Mouse (Mus musculus): ENCODE measurements around the gene Synpo2.

DNA sequence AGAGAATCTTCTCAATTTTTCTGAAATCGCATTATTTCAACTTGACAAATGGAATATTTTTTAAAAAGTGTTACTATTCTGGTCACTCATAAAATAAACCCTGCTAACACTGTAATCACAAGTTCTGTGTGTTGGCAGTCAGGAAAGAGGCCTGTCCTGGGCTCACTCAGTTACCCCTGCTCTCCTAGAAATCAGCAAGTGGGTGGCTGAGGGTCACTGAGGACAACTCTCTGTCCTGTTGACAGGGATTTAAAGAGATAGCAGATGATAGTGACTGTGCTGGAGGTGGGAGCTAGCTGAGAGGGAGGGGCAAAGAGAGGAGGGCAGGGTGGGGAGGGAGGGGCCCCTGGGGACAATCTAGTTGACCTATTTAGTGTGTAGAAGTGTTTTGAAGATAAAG is 165.0 kb downstream of the Synpo2 start:
- no peak for TF ChIP-seq FLI1 (IDR thresholded peaks at IDR 0.05; ENCODE audit: low read length)
- no peak for TF ChIP-seq GATA1 (IDR thresholded peaks at IDR 0.05; ENCODE audit: borderline replicate concordance, low read length)
